ENCODE assay signal across 7 mouse cellular contexts in genomic region chr1:177983024-177983450, GRCm38 (mm10). TPM values are rescaled to one million over a fixed set of nuclear protein-coding genes. Genes with fewer than 3 reads are reported as not detected.
A peak's percentile ranks its signal among the peaks of the same experiment; 100 is the strongest.
DNase-seq lines count a peak whose midpoint lies in the region; ATAC-seq lines count a peak whose summit lies in the region.
"Not testable (repeated sequence)": the region's sequence is repeated elsewhere in the genome, so short reads cannot be mapped to it uniquely, and the experiment has no call there.

Gene Catspere2, plus strand, starts transcription at chr1:177983423.

- H3K4me2 ChIP-seq in intestine, embryonic 16.5 days (ENCODE audit: low read depth, low read length) = peak within 1 kb of the TSS; percentile 57
- peak within 1 kb of the TSS; percentile 47 for H3K4me2 ChIP-seq in midbrain, embryonic 11.5 days

- H3K27ac ChIP-seq in intestine, embryonic 16.5 days (ENCODE audit: low read length); midbrain, embryonic 11.5 days (ENCODE audit: low read depth, low read length): not testable (repeated sequence)

- H3K9ac ChIP-seq in intestine, embryonic 16.5 days (ENCODE audit: low read depth, low read length) = peak within 1 kb of the TSS; percentile 63
- H3K9ac ChIP-seq in midbrain, embryonic 11.5 days (ENCODE audit: low read length) = peak within 1 kb of the TSS; percentile 55; the same call in 1 of the 2 replicates

- H3K9me3 ChIP-seq in intestine, embryonic 16.5 days (ENCODE audit: control insufficient read depth, low read length); midbrain, embryonic 11.5 days (ENCODE audit: control insufficient read depth, low read length): not testable (repeated sequence)

- DNase-seq in adrenal gland, adult 8-10 months = peak; percentile 99
- peak; percentile 92 for DNase-seq in embryo, embryonic 9.5 days (ENCODE audit: extremely low spot score)
- DNase-seq in gastrocnemius, postnatal 4 days (ENCODE audit: low spot score in 2 of 2) = peak; percentile 93 to 96
- DNase-seq in left cerebral cortex, postnatal 36 days (ENCODE audit: low spot score in 2 of 2) = peak; percentile 95 to 97
- DNase-seq in midbrain, embryonic 11.5 days (ENCODE audit: low spot score, missing footprints) = peak; percentile 96
- DNase-seq in skeletal muscle tissue, adult 2 months (ENCODE audit: low read depth, low spot score) = peak; percentile 93

- H3K36me3 ChIP-seq in intestine, embryonic 16.5 days (ENCODE audit: control insufficient read depth, insufficient read depth, low read length); midbrain, embryonic 11.5 days (ENCODE audit: control insufficient read depth, insufficient read depth, low read length): not testable (repeated sequence)

- H3K4me1 ChIP-seq in intestine, embryonic 16.5 days (ENCODE audit: control insufficient read depth, insufficient read depth, low read length); midbrain, embryonic 11.5 days (ENCODE audit: control insufficient read depth, insufficient read depth, low read length): not testable (repeated sequence)

- under 1% methylated on average over 17 of the region's 21 CpGs for WGBS in intestine, embryonic 16.5 days
- under 1% methylated on average over 21 of the region's 21 CpGs for WGBS in midbrain, embryonic 11.5 days

- not testable (repeated sequence) for H3K27me3 ChIP-seq in intestine, embryonic 16.5 days (replicated peaks; ENCODE audit: control insufficient read depth, insufficient read depth, low read length); midbrain, embryonic 11.5 days (ENCODE audit: control insufficient read depth, insufficient read depth, low read length)

- ATAC-seq in intestine, embryonic 16.5 days = peak; percentile 99
- ATAC-seq in midbrain, embryonic 11.5 days (ENCODE audit: low FRiP score) = peak; percentile 99

- peak within 1 kb of the TSS; percentile 64 for H3K4me3 ChIP-seq in intestine, embryonic 16.5 days (ENCODE audit: low read length)
- H3K4me3 ChIP-seq in midbrain, embryonic 11.5 days (ENCODE audit: low read depth, low read length) = peak within 1 kb of the TSS; percentile 54

- intact Hi-C loops in left cerebral cortex, postnatal 36 days (cut with DNase I) = loop anchor here (10.0 kb wide), 1 partner anchor 202 kb away; the partner anchor contains the start of gene Desi2

RNA-seq across cellular contexts. Expression of gene Catspere2, which starts in this region (rescaled TPM):
- total RNA-seq in adrenal gland, adult 8-10 months (2022) = 1 to 10 TPM; 2.7 to 5.4 (median 3.2) TPM
- total RNA-seq in gastrocnemius, postnatal 4 days (2021) = under 1 TPM; 0.20 to 0.23 TPM
- polyA plus RNA-seq in intestine, embryonic 16.5 days (2015; fragmentation: Nextera tagmentation; extraction: Ambion mirVana) = 0.09 and 0.12 TPM in 2 replicates
- total RNA-seq in left cerebral cortex, postnatal 36 days (2021) = 1 to 10 TPM; 5.5 to 6.8 TPM
- polyA plus RNA-seq in midbrain, embryonic 11.5 days (2014; fragmentation: Nextera tagmentation; extraction: Ambion mirVana) = 0.08 and 0.10 TPM in 2 replicates

Comparison
In these comparisons a context has a peak if more than half of its experiments do, and no peak if none do; other contexts are left out.
1. Peak in DNase-seq in gastrocnemius, postnatal 4 days; RNA of the gene not detected or under 1 TPM.
2. Peak in ATAC-seq, H3K4me3 ChIP-seq, H3K9ac ChIP-seq and H3K4me2 ChIP-seq in intestine, embryonic 16.5 days; RNA of the gene not detected or under 1 TPM.
3. Peak in DNase-seq, ATAC-seq, H3K4me3 ChIP-seq, H3K9ac ChIP-seq and H3K4me2 ChIP-seq in midbrain, embryonic 11.5 days; RNA of the gene not detected or under 1 TPM.